Mouse (Mus musculus) erythroblast, embryonic 14.5 days (primary cell): ENCODE measurements around the gene Pithd1.

Experiments
- GATA1 ChIP-seq: IDR thresholded peaks from 2 replicates; pipeline ENCODE4 v1.6.1; 2012; ENCODE audit warnings: low read length, inconsistent platforms, mixed read lengths
- TAL1 ChIP-seq: IDR thresholded peaks from 3 replicates; pipeline ENCODE4 v1.6.1; 2012; ENCODE audit warnings: low read length, inconsistent platforms, mixed read lengths

GRCm38 (mm10) chr4:135938858-135939257 lies 48.2 kb downstream of the Pithd1 start:
- TF ChIP-seq GATA1 (no peak), TAL1 (no peak)
